Mouse (Mus musculus) heart, postnatal 0 days (tissue): Measurements from ENCODE around the gene Sos2.

Source experiments
- CTCF ChIP-seq: IDR thresholded peaks from 2 replicates; pipeline ENCODE4 v1.5.1; 2016; ENCODE audit warnings: antibody characterized with exemption, control low read depth, low read depth
- EP300 ChIP-seq: IDR thresholded peaks from 2 replicates; pipeline ENCODE4 v1.6.1; 2016; ENCODE audit warnings: antibody characterized with exemption, low read depth

DNA sequence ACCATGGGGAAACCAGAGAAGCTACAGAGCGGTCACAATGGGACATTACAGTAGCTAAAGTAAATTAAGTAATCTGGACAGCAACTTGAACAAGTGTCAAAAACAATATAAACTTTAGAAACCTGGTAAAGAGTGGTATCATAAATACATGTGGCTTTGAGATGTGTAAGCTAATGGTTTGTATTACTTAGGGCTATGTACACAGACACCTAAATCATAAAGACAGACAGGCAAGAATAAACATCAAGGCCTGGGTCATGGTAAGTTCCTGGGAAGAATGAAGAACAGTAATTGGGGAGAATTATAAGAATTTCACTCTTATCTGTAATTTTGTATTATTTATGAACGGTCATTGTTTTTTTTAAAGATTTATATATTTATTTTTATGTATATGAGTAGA lies 77.3 kb downstream of the Sos2 start:
- TF ChIP-seq CTCF = no peak
- TF ChIP-seq EP300 = no peak
